Mouse (Mus musculus): ENCODE measurements around the gene Gm3239.
"Not testable (repeated sequence)": the region's sequence is repeated elsewhere in the genome, so short reads cannot be mapped to it uniquely, and the experiment has no call there.

The Gm3239 gene

DNA sequence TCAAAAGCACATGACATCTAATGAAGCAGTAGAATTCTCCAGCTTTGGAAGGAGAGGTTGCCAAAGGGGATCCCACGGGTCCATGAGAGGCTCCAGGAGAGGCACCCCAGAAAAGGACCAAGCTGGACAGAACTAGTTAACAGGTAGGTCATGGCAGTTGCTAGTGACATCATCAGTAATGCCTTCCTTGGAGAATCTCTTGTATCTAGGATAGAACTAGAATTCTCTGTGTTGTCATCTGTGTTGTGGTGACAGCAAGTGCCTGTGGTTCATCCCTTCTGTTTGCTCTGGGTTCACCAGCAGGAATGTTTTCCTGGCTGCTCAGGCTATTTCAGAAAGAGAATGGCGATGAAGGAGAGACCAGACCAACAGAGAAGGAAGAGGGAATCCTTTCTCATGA is at the start of gene Gm3239:
TSS of gene Gm3239 (plus strand) at position 301 of the 400 bp plus-strand sequence.
- DNase-seq (ENCODE audit: low spot score) = not testable (repeated sequence)

GRCm38 (mm10) chr14:4632052-4632451 is 31.9 kb upstream of the Gm3239 start, which contains the start of gene Gm8159:
Gene Gm8159 (plus strand): TSS chr14:4632352.
- DNase-seq (ENCODE audit: low spot score) = not testable (repeated sequence)

GRCm38 (mm10) chr14:4649309-4649708 is 14.7 kb upstream of the Gm3239 start:
- peak; percentile 0 for DNase-seq (ENCODE audit: low spot score)

- DNase-seq (ENCODE audit: low spot score) = not testable (repeated sequence)
Observed at GRCm38 (mm10) chr14:4650324-4650723, 13.7 kb upstream of the Gm3239 start.

GRCm38 (mm10) chr14:4708938-4709337 is 44.9 kb downstream of the Gm3239 start, which contains the start of gene Gm7876:
Gene Gm7876 (plus strand): TSS chr14:4709238.
- not testable (repeated sequence) for DNase-seq (ENCODE audit: low spot score)

Measured in yolk sac, embryonic 10.5 days (tissue).